Mouse (Mus musculus): Measurements from ENCODE around the gene Glra1. TPM values are rescaled to one million over a fixed set of nuclear protein-coding genes. Genes with fewer than 3 reads are reported as not detected.
"Not testable (repeated sequence)": the region's sequence is repeated elsewhere in the genome, so short reads cannot be mapped to it uniquely, and the experiment has no call there.

Gene Glra1
- not detected in 2 replicates for polyA plus RNA-seq (2015; fragmentation: Nextera tagmentation; extraction: Ambion mirVana)

DNA sequence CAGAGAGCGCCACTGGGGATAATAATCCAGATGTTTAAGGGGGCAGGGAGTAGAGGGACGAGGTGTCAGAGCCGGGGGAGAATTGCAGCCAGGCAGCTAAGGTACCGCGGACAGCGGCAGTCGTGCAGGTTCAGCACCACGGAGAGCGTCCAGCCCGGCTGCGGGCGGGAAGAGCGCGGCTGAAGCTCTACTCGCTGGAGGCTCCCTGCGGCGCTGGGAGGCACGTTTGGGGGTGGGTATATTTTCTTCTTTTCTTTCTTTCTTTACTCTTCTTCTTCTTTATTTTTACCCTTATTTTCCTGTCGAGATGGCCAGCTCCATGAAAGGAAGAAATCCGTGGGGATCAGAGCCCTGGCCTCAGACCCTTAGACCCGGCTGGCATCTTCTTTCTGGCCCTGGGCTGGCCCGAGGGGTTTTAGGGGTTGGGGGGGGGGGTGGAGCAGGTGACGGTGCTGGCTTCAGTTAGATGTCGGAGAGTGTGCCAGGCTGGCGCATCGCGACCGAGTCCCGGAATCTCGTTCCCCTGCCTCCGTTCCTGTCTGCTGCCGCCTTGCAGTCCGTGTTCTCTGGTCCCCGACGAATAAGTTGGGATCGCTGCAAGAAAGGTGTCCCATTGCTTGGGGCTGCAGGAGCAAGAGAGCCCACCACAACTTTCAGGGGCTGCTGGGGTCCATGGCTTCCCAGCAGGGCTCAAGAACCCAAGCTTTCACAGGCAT is at the start of gene Glra1:
Gene Glra1, minus strand, starts transcription at position 391 of the 716 bp plus-strand sequence.
- ATAC-seq (replicated peaks; ENCODE audit: low FRiP score): peak; percentile 76
- 0 out of 2 replicates have a peak, but pooled peaks cover 6% of the 10 kb centered on the region for H3K4me1 ChIP-seq
- peak within 1 kb of the TSS; percentile 25; the same call in 1 of the 2 replicates for H3K4me2 ChIP-seq
- peaks cover 35% of the 10 kb centered on the region for H3K27me3 ChIP-seq
- no peak within 1 kb of the TSS for H3K4me3 ChIP-seq (replicated peaks)
- 1% methylated on average over 36 of the region's 36 CpGs for WGBS
- no peak within 1 kb of the TSS for H3K27ac ChIP-seq
- H3K9me3 ChIP-seq (replicated peaks): no peaks in the 10 kb centered on the region
- no peaks in the 10 kb centered on the region for H3K36me3 ChIP-seq
- no peak within 1 kb of the TSS for H3K9ac ChIP-seq

DNA sequence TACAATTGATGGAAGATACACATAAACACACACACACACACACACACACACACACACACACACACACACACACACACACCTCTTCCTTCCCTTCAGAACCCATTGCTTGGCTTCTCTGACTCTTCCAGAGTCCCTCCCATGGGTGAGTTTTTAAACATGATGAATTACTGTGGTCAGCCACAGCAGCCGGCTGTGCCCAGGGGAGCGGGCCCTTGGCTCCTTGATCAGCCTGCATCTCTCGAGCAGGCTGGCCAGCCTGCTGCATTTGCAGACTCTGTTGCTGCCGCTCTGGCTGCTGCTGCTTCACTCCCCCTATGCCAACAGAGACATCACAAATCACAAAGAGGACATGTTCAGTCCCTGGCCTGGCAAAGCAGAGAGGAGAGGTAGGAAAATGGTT is 29.0 kb upstream of the Glra1 start:
- Histone ChIP-seq H3K4me3 (replicated peaks) (no peak overlapping the region), H3K4me1 (no peaks in the 10 kb centered on the region), H3K4me2 (no peak overlapping the region), H3K9ac (no peak overlapping the region), H3K27ac (no peak overlapping the region), H3K9me3 (replicated peaks) (no peaks in the 10 kb centered on the region), H3K27me3 (no peaks in the 10 kb centered on the region), H3K36me3 (no peaks in the 10 kb centered on the region)
- WGBS: 28% methylated on average over 4 of the region's 4 CpGs
- ATAC-seq (replicated peaks; ENCODE audit: low FRiP score): no peak

DNA sequence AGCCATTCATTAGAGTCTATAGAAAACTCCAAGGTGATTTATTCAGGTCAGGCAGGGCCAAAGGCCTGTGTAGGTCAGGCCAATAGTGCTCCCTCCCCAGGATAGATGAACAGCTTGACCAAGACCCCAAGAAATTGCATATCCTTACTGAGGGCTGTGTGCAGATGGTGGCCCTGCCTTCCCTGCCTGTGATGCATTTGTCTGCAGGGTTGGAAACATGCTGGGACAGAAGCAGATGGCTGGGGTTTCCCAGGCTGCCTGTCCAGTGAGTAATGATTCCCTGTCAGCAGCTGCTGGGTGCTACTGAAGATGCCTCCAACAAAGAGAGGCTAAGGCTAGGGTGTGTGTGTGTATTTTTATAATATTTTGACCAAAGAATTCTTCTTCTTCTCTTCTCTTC is 25.9 kb upstream of the Glra1 start:
- H3K36me3 ChIP-seq: no peaks in the 10 kb centered on the region
- no peaks in the 10 kb centered on the region for H3K27me3 ChIP-seq
- no peaks in the 10 kb centered on the region for H3K9me3 ChIP-seq (replicated peaks)
- no peak overlapping the region for H3K9ac ChIP-seq
- no peaks in the 10 kb centered on the region for H3K4me1 ChIP-seq
- no peak overlapping the region for H3K4me2 ChIP-seq
- ATAC-seq (replicated peaks; ENCODE audit: low FRiP score): no peak
- no peak overlapping the region for H3K4me3 ChIP-seq (replicated peaks)
- H3K27ac ChIP-seq: no peak overlapping the region

DNA sequence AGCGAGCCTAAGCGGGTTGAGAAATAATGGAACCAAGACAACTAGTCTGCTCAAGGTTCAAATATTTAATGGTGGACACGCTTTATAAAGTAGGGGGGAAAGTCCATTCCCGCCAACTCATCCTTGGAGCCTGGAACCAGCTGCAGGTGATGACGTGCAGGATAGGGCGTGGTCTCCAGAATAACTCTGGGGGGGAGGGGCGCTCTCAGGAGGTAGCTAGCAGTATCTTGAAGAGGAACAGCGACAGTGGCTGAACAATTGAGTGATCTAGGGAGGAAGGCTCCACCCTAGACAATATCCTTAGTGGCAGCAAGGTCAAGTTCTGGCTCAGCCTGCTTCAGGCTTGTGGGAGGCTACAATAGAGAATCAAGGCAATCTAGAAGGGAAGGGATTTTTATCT is 6.6 kb upstream of the Glra1 start:
- not testable (repeated sequence) for H3K4me1 ChIP-seq; H3K36me3 ChIP-seq; H3K27me3 ChIP-seq; H3K9me3 ChIP-seq (replicated peaks); H3K4me2 ChIP-seq; ATAC-seq (replicated peaks; ENCODE audit: low FRiP score); H3K9ac ChIP-seq; H3K4me3 ChIP-seq (replicated peaks); H3K27ac ChIP-seq
- WGBS: 67% methylated on average over 8 of the region's 8 CpGs

DNA sequence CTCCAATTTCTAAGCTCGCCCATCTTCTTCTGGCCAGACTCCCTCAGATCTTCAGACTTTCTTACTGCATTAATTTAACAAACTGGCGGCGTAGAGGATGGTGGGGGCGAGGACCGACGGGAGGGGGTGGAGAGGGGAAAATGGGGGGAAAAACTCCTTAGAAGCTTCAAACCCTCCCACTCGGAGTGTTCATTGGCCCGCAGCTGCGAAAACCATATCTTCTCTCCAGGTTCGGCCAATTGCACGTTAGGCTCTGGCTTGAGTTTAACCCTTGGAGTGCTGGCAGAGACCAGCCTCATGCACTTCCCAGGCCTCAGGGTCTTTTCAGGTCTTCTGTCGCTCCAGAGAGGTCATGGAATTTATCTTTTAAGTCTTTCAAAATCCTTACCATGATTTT is 524 bp upstream of the Glra1 start:
- Histone ChIP-seq H3K4me2 (no peak overlapping the region), H3K27me3 (peaks cover 35% of the 10 kb centered on the region), H3K9me3 (replicated peaks) (no peaks in the 10 kb centered on the region)

DNA sequence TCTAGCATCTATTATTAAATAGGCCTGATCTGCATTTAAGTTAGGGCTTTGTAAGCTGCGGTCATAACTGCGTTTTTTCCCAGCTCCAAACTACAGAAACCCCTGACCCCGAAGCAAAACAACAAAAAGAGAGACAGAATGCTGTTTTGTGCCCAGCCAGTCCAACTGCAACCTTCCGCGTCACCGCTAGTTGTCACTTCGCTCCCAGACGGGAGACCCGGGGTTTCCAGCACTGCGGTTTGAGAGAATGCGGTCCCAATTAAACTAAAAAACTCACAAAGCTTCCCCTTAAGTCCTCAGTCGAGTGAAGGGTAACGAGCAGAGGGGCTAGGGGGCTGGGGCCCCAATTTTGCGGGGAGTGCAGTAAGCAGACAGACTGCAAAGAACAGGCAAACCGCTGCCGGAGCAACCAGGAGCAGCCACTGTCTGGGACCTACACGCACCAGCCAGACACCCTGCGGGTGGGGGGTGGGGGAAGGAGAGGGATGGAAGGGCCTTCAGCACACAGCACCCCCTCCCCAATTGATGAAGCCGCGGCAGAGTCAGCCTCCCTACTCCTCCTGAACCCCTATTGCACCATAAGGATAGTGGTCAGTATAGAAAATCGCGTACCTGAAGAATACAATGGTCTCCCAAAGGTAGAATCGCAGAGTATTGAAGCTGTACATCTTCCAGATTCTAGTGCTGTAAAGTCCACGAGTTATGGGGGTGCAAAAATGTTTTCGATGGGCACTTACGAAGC is 761 bp downstream of the Glra1 start:
- Histone ChIP-seq H3K36me3 (no peaks in the 10 kb centered on the region), H3K27me3 (peaks cover 35% of the 10 kb centered on the region), H3K27ac (no peak overlapping the region), H3K4me3 (replicated peaks) (no peak overlapping the region), H3K9ac (no peak overlapping the region), H3K4me2 (no peak overlapping the region), H3K4me1 (0 out of 2 replicates have a peak, but pooled peaks cover 6% of the 10 kb centered on the region), H3K9me3 (replicated peaks) (no peaks in the 10 kb centered on the region)
- ATAC-seq (replicated peaks; ENCODE audit: low FRiP score): no peak
- 5% methylated on average over 26 of the region's 26 CpGs for WGBS

More for the DNA sequence above, 524 bp upstream of the Glra1 start:
- no peak overlapping the region for H3K4me3 ChIP-seq (replicated peaks)
- H3K9ac ChIP-seq: no peak overlapping the region
- WGBS: 1% methylated on average over 12 of the region's 12 CpGs
- H3K36me3 ChIP-seq: no peaks in the 10 kb centered on the region
- H3K27ac ChIP-seq: no peak overlapping the region
- H3K4me1 ChIP-seq: 0 out of 2 replicates have a peak, but pooled peaks cover 6% of the 10 kb centered on the region
- no peak for ATAC-seq (replicated peaks; ENCODE audit: low FRiP score)

DNA sequence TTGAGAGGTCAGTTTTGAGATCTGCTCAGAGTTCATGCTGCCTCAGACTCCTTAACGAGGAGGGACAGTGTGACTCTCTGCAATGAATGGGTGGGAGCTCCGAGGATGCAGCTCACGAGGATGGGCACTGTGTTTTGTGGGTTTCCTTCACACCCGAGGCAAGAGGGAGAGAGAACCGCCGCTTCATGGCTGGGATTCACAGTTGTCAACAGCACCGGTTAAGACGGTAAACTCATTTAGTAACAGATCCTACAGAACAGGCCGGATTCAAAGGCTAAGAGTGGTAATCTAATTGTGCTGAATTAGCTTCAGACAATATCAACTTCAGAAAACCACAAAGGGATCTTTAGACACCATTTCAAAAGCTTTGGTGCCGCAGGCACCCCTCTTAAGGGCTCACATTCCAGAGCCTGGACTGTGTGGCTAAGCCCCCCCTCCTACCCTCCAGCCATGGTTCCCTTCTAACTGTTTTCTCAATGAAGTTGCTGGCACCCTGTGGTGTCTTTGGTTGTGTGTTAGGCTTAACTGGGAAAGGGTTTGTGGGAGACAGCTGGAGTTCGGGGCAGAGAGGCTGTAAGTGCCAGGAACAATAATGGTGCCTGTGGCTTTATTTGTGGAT is 6.4 kb downstream of the Glra1 start:
- Histone ChIP-seq H3K4me1 (no peaks in the 10 kb centered on the region), H3K27me3 (peaks cover 14% of the 10 kb centered on the region; the same call in 1 of the 2 replicates), H3K4me3 (replicated peaks) (no peak overlapping the region), H3K36me3 (no peaks in the 10 kb centered on the region), H3K9me3 (replicated peaks) (no peaks in the 10 kb centered on the region), H3K27ac (no peak overlapping the region), H3K9ac (no peak overlapping the region), H3K4me2 (no peak overlapping the region)
- 8% methylated on average over 11 of the region's 11 CpGs for WGBS
- ATAC-seq (replicated peaks; ENCODE audit: low FRiP score): no peak

DNA sequence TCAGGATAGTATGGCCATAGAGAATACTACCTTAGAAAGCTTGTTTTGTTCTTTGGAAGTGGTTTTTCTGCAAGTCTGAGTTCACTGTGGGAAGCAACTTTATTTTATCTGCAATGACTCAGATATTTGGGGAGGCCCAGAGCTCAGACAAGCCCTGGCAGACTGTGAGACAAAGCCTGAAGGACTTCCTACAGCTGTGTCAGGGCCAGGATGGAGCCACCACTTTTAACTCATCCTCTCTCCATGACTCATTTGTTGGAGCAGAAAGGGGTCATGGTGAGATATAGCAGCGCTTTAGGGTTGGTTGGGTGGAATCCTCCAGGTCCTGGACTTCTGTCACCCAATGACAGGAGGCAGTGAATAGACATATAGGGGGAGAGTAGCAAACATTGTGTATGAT is 12.3 kb downstream of the Glra1 start:
- Histone ChIP-seq H3K4me1 (no peaks in the 10 kb centered on the region), H3K9me3 (replicated peaks) (no peaks in the 10 kb centered on the region), H3K4me2 (no peak overlapping the region), H3K27ac (no peak overlapping the region), H3K4me3 (replicated peaks) (no peak overlapping the region), H3K27me3 (no peaks in the 10 kb centered on the region; the same call in 1 of the 2 replicates), H3K36me3 (no peaks in the 10 kb centered on the region), H3K9ac (no peak overlapping the region)
- 84% methylated on average over 1 of the region's 1 CpGs for WGBS
- no peak for ATAC-seq (replicated peaks; ENCODE audit: low FRiP score)

DNA sequence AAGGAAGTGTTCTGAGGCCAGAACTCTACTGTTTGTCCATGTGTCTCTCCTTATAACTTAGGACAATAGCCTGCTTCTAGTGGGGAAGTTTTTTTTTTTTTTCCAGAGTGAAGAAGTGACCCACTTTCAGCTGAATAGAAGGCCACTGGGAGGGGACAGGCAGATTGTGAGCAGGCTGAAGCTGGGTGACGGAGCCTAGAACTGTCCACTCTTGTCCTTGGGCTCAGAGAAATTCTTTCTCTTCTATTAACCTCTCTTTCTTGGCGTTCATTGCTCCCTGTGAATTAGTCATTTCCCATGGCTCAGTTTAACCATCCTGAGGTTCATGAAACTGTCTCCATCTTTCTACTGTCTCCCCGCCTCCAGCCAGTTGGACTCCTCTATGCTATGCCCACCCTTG is 13.6 kb downstream of the Glra1 start:
- Histone ChIP-seq H3K9me3 (replicated peaks) (no peaks in the 10 kb centered on the region), H3K27ac (no peak overlapping the region), H3K4me3 (replicated peaks) (no peak overlapping the region), H3K4me1 (no peaks in the 10 kb centered on the region), H3K36me3 (no peaks in the 10 kb centered on the region), H3K9ac (no peak overlapping the region), H3K27me3 (no peaks in the 10 kb centered on the region; the same call in 1 of the 2 replicates), H3K4me2 (no peak overlapping the region)
- WGBS: 83% methylated on average over 3 of the region's 3 CpGs
- ATAC-seq (replicated peaks; ENCODE audit: low FRiP score): no peak

DNA sequence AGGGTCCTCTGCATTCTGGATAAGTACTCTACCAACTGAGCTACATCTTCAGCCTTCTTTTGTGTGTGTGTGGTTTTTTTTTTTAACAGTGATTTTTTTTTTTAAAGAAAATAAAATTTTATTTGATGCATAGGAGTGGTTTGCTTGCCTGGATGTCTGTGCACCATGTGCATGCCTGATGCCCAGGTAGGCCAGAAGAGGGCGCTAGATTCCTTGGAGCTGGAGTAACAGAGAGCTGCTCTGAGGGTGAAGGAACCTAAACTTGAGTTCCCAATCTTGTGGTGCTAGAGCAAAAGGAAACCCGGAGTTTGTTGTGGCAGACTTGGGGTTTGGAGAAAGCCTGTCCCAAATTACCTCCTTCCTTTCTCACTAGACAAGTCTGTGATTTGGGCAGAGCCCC is 16.8 kb downstream of the Glra1 start:
- Histone ChIP-seq H3K36me3 (no peaks in the 10 kb centered on the region), H3K27me3 (no peaks in the 10 kb centered on the region), H3K4me2 (no peak overlapping the region), H3K4me1 (no peaks in the 10 kb centered on the region), H3K9ac (no peak overlapping the region), H3K9me3 (replicated peaks) (no peaks in the 10 kb centered on the region), H3K4me3 (replicated peaks) (no peak overlapping the region), H3K27ac (no peak overlapping the region)
- WGBS: 51% methylated on average over 2 of the region's 2 CpGs
- ATAC-seq (replicated peaks; ENCODE audit: low FRiP score): no peak

DNA sequence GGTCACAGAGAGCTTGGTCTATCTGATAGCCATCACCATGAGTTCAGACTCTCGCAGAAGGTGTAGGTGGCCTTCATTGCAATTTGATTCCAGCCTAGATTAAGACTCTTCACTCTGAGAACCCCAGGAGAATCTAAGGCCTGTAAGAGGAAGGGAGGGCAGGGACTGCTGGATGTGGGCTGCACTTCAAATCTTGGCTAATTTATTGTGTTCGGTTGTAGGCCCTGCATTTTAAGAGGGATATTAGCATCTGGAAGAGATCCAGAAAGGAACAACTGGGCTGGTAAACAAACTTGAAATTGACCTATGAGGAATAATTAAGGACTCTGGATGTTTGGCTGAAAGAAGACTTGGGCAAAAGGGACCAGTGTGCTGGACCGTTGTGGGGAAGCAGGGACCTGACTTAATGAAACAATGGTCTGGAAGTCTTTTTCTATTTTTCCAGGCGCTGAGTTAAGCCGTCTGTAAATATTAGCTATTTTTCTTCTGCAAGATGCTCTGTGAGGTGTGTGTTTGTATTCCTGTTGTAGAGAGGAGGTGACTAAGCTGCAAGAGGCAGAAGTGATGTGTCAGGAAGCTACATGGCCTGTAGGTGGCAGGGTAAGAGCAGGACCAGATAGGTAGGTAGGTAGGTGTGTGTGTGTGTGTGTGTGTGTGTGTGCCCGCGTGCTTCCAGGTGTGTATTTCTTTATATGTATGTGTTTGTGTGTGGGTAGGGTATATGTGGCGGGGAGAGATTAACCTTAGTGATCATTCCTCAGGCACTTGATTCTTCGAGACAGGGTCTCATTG is 18.4 kb downstream of the Glra1 start:
- no peaks in the 10 kb centered on the region for H3K9me3 ChIP-seq (replicated peaks)
- no peak overlapping the region for H3K9ac ChIP-seq
- H3K27ac ChIP-seq: no peak overlapping the region
- 81% methylated on average over 9 of the region's 9 CpGs for WGBS
- no peaks in the 10 kb centered on the region for H3K27me3 ChIP-seq
- H3K4me2 ChIP-seq: no peak overlapping the region
- ATAC-seq (replicated peaks; ENCODE audit: low FRiP score): no peak
- no peak overlapping the region for H3K4me3 ChIP-seq (replicated peaks)
- H3K36me3 ChIP-seq: no peaks in the 10 kb centered on the region
- no peaks in the 10 kb centered on the region for H3K4me1 ChIP-seq
